Mouse (Mus musculus): ENCODE results near the gene Psme3. TPM values are rescaled to one million over a fixed set of nuclear protein-coding genes. Genes with fewer than 3 reads are reported as not detected.

Psme3 gene
- 51.5 and 57.8 TPM in 2 replicates for polyA plus RNA-seq (2012; rRNA removed)

- peak; percentile 54 for DNase-seq (ENCODE audit: low read depth)
These were observed at the start of gene Psme3 for GRCm38 (mm10) chr11:101315665-101316500. Gene Psme3, plus strand, starts transcription at chr11:101316213.

GRCm38 (mm10) chr11:101269577-101270116 is 46.4 kb upstream of the Psme3 start:
- DNase-seq (ENCODE audit: low read depth) = no peak

GRCm38 (mm10) chr11:101272446-101272845 is 43.6 kb upstream of the Psme3 start:
- no peak for DNase-seq (ENCODE audit: low read depth)

GRCm38 (mm10) chr11:101275309-101275708 is 40.7 kb upstream of the Psme3 start:
- DNase-seq (ENCODE audit: low read depth) = no peak

GRCm38 (mm10) chr11:101276319-101277070 is 39.5 kb upstream of the Psme3 start:
- no peak for DNase-seq (ENCODE audit: low read depth)

- DNase-seq (ENCODE audit: low read depth) = no peak
These were observed 38.4 kb upstream of the Psme3 start for GRCm38 (mm10) chr11:101277381-101278222.

- no peak for DNase-seq (ENCODE audit: low read depth)
These were observed 37.5 kb upstream of the Psme3 start, which contains the start of the genes Cntd1 and Coa3 for GRCm38 (mm10) chr11:101278223-101279192. Gene Cntd1, plus strand, starts transcription at chr11:101279012. Gene Coa3, minus strand, starts transcription at chr11:101279114.

- DNase-seq (ENCODE audit: low read depth) = no peak
These were observed 36.8 kb upstream of the Psme3 start for GRCm38 (mm10) chr11:101279193-101279569.

- DNase-seq (ENCODE audit: low read depth) = no peak
These were observed 35.2 kb upstream of the Psme3 start for GRCm38 (mm10) chr11:101280837-101281236.

GRCm38 (mm10) chr11:101282896-101283295 is 33.1 kb upstream of the Psme3 start:
- DNase-seq (ENCODE audit: low read depth) = no peak

GRCm38 (mm10) chr11:101283805-101284204 is 32.2 kb upstream of the Psme3 start:
- no peak for DNase-seq (ENCODE audit: low read depth)

GRCm38 (mm10) chr11:101287306-101287705 is 28.7 kb upstream of the Psme3 start:
- DNase-seq (ENCODE audit: low read depth) = no peak

- no peak for DNase-seq (ENCODE audit: low read depth)
These were observed 24.8 kb upstream of the Psme3 start for GRCm38 (mm10) chr11:101291231-101291630.

GRCm38 (mm10) chr11:101295191-101295590 is 20.8 kb upstream of the Psme3 start:
- no peak for DNase-seq (ENCODE audit: low read depth)

- DNase-seq (ENCODE audit: low read depth) = no peak
These were observed 15.1 kb upstream of the Psme3 start for GRCm38 (mm10) chr11:101300881-101301280.

- DNase-seq (ENCODE audit: low read depth) = no peak
These were observed 14.6 kb upstream of the Psme3 start for GRCm38 (mm10) chr11:101301299-101302003.

GRCm38 (mm10) chr11:101302004-101302798 is 13.8 kb upstream of the Psme3 start, which contains the start of gene Becn1:
Gene Becn1, minus strand, starts transcription at chr11:101302286.
- no peak for DNase-seq (ENCODE audit: low read depth)

- no peak for DNase-seq (ENCODE audit: low read depth)
These were observed 8.3 kb upstream of the Psme3 start for GRCm38 (mm10) chr11:101307744-101308143.

- no peak for DNase-seq (ENCODE audit: low read depth)
These were observed 4.9 kb upstream of the Psme3 start for GRCm38 (mm10) chr11:101311083-101311482.

Data from gonadal fat pad, adult 2 months (tissue).